ENCODE assay signal across 8 mouse cellular contexts in genomic region chr4:133449726-133450125, GRCm38 (mm10). TPM values are rescaled to one million over a fixed set of nuclear protein-coding genes. Genes with fewer than 3 reads are reported as not detected.
DNase-seq lines count a peak whose midpoint lies in the region; ATAC-seq and TF ChIP-seq lines count a peak whose summit lies in the region.

No protein-coding gene starts in this region.

- no peak for ATAC-seq in forebrain, embryonic 11.5 days (replicated peaks; ENCODE audit: low FRiP score)
- ATAC-seq in forebrain, embryonic 13.5 days, result no peak
- no peak for ATAC-seq in midbrain, embryonic 13.5 days

- no peak overlapping the region for H3K9ac ChIP-seq in forebrain, embryonic 11.5 days (ENCODE audit: low read length)
- H3K9ac ChIP-seq in forebrain, embryonic 13.5 days, result no peak overlapping the region
- no peak overlapping the region for H3K9ac ChIP-seq in midbrain, embryonic 13.5 days (replicated peaks)

- H3K27me3 ChIP-seq in forebrain, embryonic 11.5 days (ENCODE audit: control insufficient read depth, insufficient read depth, low read length), result no peaks in the 10 kb centered on the region
- H3K27me3 ChIP-seq in forebrain, embryonic 13.5 days, result no peaks in the 10 kb centered on the region
- no peaks in the 10 kb centered on the region for H3K27me3 ChIP-seq in midbrain, embryonic 13.5 days
- H3K27me3 ChIP-seq in testis, adult 2 months (ENCODE audit: control insufficient read depth, insufficient read depth, low read length), result no peaks in the 10 kb centered on the region

- TF ChIP-seq POLR2A in testis, adult 2 months (IDR thresholded peaks at IDR 0.05; ENCODE audit: control insufficient read depth, low read depth, low read length), result no peak

- no peak overlapping the region for H3K4me3 ChIP-seq in forebrain, embryonic 11.5 days (ENCODE audit: low read depth, low read length)
- no peak overlapping the region for H3K4me3 ChIP-seq in forebrain, embryonic 13.5 days
- H3K4me3 ChIP-seq in midbrain, embryonic 13.5 days (replicated peaks), result no peak overlapping the region
- no peak overlapping the region for H3K4me3 ChIP-seq in testis, adult 2 months (ENCODE audit: control insufficient read depth, low read depth, low read length)

- no peaks in the 10 kb centered on the region for H3K4me1 ChIP-seq in forebrain, embryonic 11.5 days (replicated peaks; ENCODE audit: control insufficient read depth, insufficient read depth, low read length)
- 0 out of 2 replicates have a peak, but pooled peaks cover 3% of the 10 kb centered on the region for H3K4me1 ChIP-seq in forebrain, embryonic 13.5 days
- peaks cover 9% of the 10 kb centered on the region for H3K4me1 ChIP-seq in midbrain, embryonic 13.5 days (replicated peaks)
- H3K4me1 ChIP-seq in testis, adult 2 months (ENCODE audit: control insufficient read depth, insufficient read depth, low read length), result peaks cover 5% of the 10 kb centered on the region

- H3K4me2 ChIP-seq in forebrain, embryonic 11.5 days (ENCODE audit: low read depth, low read length, severe bottlenecking), result no peak overlapping the region
- H3K4me2 ChIP-seq in forebrain, embryonic 13.5 days, result no peak overlapping the region
- H3K4me2 ChIP-seq in midbrain, embryonic 13.5 days (replicated peaks), result 0 out of 2 replicates have a peak overlapping the region, but pooled peaks have one; percentile 26

- DNase-seq in forebrain, embryonic 11.5 days (ENCODE audit: low spot score), result peak; percentile 79
- DNase-seq in urinary bladder, postnatal 14 days (ENCODE audit: low spot score), result peak; percentile 47
- no peak for DNase-seq in urinary bladder, adult 2 months (ENCODE audit: low spot score)
- DNase-seq in forelimb bud, embryonic 11.5 days (ENCODE audit: low read depth, low spot score), result peak; percentile 53
- peak; percentile 23 to 79 for DNase-seq in kidney, postnatal 36 days

- H3K36me3 ChIP-seq in forebrain, embryonic 11.5 days (ENCODE audit: control insufficient read depth, insufficient read depth, low read length), result no peaks in the 10 kb centered on the region
- H3K36me3 ChIP-seq in forebrain, embryonic 13.5 days (ENCODE audit: poor library complexity, severe bottlenecking), result no peaks in the 10 kb centered on the region
- no peaks in the 10 kb centered on the region for H3K36me3 ChIP-seq in midbrain, embryonic 13.5 days
- H3K36me3 ChIP-seq in testis, adult 2 months (ENCODE audit: control insufficient read depth, insufficient read depth, low read length), result no peaks in the 10 kb centered on the region

- no peaks in the 10 kb centered on the region for H3K9me3 ChIP-seq in forebrain, embryonic 11.5 days (ENCODE audit: control insufficient read depth, low read length)
- no peaks in the 10 kb centered on the region for H3K9me3 ChIP-seq in forebrain, embryonic 13.5 days (replicated peaks)
- no peaks in the 10 kb centered on the region for H3K9me3 ChIP-seq in midbrain, embryonic 13.5 days

- peak; percentile 84; the same call in 1 of the 2 replicates for TF ChIP-seq CTCF in testis, adult 2 months (IDR thresholded peaks at IDR 0.05; ENCODE audit: control insufficient read depth, insufficient read depth, insufficient replicate concordance, low read depth, low read length)

- H3K27ac ChIP-seq in forebrain, embryonic 11.5 days (ENCODE audit: low read depth, low read length), result no peak overlapping the region
- no peak overlapping the region for H3K27ac ChIP-seq in forebrain, embryonic 13.5 days
- no peak overlapping the region for H3K27ac ChIP-seq in midbrain, embryonic 13.5 days
- H3K27ac ChIP-seq in testis, adult 2 months (ENCODE audit: control insufficient read depth, insufficient read depth, low read depth, low read length), result peak overlapping the region; percentile 37; the same call in 1 of the 2 replicates

- WGBS in forebrain, embryonic 11.5 days, result 15% methylated on average over 13 of the region's 13 CpGs
- WGBS in forebrain, embryonic 13.5 days, result 19% methylated on average over 13 of the region's 13 CpGs
- WGBS in midbrain, embryonic 13.5 days, result 15% methylated on average over 13 of the region's 13 CpGs

RNA-seq across cellular contexts. Expression of gene Tent5b, which starts 30.2 kb away (rescaled TPM):
- 0.76 and 0.80 TPM in 2 replicates for polyA plus RNA-seq in forebrain, embryonic 11.5 days (2014; fragmentation: Nextera tagmentation; extraction: Ambion mirVana)
- 0.27 TPM in 1 of 2 replicates, not detected in the other for polyA plus RNA-seq in forebrain, embryonic 13.5 days (2015; fragmentation: Nextera tagmentation; extraction: Ambion mirVana)
- polyA plus RNA-seq in urinary bladder, adult 2 months (2012; rRNA removed), result 26.0 and 32.2 TPM in 2 replicates
- polyA plus RNA-seq in midbrain, embryonic 13.5 days (2015; fragmentation: Nextera tagmentation; extraction: Ambion mirVana), result 0.17 and 0.31 TPM in 2 replicates
- polyA plus RNA-seq in testis, adult 2 months (2012; rRNA removed), result 35.7 and 45.4 TPM in 2 replicates

RNA-seq across cellular contexts. Expression of gene Trnp1, which starts 48.6 kb away (rescaled TPM):
- 1.8 and 1.9 TPM in 2 replicates for polyA plus RNA-seq in forebrain, embryonic 11.5 days (2014; fragmentation: Nextera tagmentation; extraction: Ambion mirVana)
- polyA plus RNA-seq in forebrain, embryonic 13.5 days (2015; fragmentation: Nextera tagmentation; extraction: Ambion mirVana), result 1.5 and 2.9 TPM in 2 replicates
- 25.1 and 49.7 TPM in 2 replicates for polyA plus RNA-seq in urinary bladder, adult 2 months (2012; rRNA removed)
- 1.2 and 1.9 TPM in 2 replicates for polyA plus RNA-seq in midbrain, embryonic 13.5 days (2015; fragmentation: Nextera tagmentation; extraction: Ambion mirVana)
- 1.3 and 2.0 TPM in 2 replicates for polyA plus RNA-seq in testis, adult 2 months (2012; rRNA removed)

Comparison
In these comparisons a context has a peak if more than half of its experiments do, and no peak if none do; other contexts are left out.
1. RNA of gene Tent5b, which starts 30.2 kb away (polyA plus RNA-seq): 35.7 to 45.4 TPM in testis, adult 2 months and 26.0 to 32.2 TPM in urinary bladder, adult 2 months; 0.76 to 0.80 TPM in forebrain, embryonic 11.5 days, 0.17 to 0.31 TPM in midbrain, embryonic 13.5 days and 0.27 TPM in forebrain, embryonic 13.5 days; every median in the first group is over 10 times any median in the second.